Mouse (Mus musculus) embryonic stem cell, embryonic (primary cell): ENCODE results near the gene Donson.

Source experiments
- CTCF ChIA-PET, 4 experiments: fragments of 300-600 bp in 2 of 4; fragments of 350-600 bp in 2 of 4; sonication (Branson Sonifier 250); formaldehyde crosslinking; loops; one replicate each; lab custom pipeline; 2022; ENCODE audit warnings: inconsistent platforms in 2 of 4; lab: Charles Lee
- POLR2A ChIA-PET, 4 experiments: fragments of 300-600 bp in 2 of 4; fragments of 350-600 bp in 2 of 4; sonication (Branson Sonifier 250); formaldehyde crosslinking; loops; one replicate each; lab custom pipeline; 2022; ENCODE audit warnings: antibody characterized with exemption in 4 of 4, inconsistent platforms in 1 of 4; lab: Charles Lee

Gene Donson

DNA sequence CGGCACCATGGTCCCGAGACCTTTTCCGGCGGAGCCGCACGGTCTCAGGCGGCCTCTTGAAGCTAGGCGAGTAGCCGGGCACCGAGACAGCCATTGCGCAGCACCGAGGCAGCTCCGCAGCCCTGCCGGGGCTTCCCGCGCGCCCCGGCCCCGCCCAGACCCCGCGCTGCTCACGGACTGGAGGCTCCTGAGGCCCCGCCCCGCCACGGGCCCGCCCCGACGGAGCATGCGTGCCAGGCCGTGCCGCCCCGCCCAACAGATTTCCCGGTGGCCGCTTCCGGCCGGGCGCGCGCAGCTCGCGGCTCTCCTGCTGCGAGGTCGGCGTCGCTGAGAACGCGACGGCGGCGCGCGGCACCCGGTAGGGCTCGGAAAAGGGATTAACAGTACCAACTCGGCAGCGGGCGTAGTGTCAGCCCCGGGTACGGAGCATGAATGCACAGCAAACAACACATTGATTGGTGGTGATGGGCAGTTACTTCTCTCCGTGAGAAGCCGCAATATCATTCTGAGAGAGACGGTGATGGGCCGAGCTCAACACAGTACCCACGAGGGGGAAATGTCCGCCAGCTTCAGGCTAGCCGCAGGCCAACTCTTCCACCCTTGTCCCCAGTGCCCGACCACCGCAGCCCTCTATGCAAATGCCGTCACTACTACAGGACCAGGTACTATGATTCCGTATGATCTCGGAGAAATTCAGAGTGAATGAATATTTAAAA, at the start of gene Donson:
Donson (minus strand) TSS at position 152 of the 716 bp plus-strand sequence.
- POLR2A ChIA-PET: interaction anchor here (0.6 to 4.8 kb wide), 62 partner anchors 8 to 370 kb away, joined by 3 to 35 read pairs (median 4); partner anchors contain the start of genes Son (in 4 of the 4), Gart (in 3 of the 4), Gm49711 (in 1 of the 4) and Ifnar1 (in 1 of the 4)
- CTCF ChIA-PET: interaction anchor here (0.6 to 2.1 kb wide), 10 partner anchors 9 to 598 kb away, joined by 3 to 11 read pairs (median 4); no protein-coding TSS in a partner anchor

DNA sequence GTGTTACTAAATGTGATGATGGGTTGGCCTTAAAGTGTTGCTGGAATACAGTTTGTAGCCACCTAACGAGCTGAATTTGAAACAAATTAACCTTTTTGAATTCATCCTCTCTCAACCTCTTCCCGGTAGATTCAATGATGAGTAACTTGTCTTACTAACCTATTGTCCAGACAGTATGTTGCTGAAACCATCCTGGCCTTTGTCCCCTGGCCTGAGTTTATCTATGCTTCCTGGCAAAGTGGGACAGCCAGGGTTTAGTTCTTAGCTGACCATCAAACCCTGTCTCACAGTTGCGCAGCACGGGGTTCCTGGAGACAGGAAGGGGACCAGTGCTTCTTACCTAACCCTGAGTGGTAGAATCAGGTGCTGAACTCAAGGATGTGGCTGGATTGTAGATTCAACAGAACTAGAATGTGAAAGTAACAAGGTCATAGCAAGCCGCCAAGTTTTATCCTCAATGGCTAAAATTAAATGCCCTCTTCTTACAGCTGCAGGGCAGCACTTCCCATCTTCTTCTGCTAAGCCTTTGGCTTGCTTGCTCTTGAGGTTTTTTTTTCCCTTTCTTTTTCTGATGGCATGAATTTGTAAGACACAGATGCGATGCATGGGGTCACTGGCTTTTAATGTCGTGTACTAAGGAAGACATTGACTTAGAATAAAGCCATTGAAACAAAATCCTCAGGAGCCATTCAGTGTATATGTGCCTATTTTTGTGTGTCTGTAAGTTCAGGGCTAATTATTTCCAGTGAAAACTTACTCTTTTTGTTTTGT, 47.7 kb upstream of the Donson start:
- CTCF ChIA-PET: no interaction called here

DNA sequence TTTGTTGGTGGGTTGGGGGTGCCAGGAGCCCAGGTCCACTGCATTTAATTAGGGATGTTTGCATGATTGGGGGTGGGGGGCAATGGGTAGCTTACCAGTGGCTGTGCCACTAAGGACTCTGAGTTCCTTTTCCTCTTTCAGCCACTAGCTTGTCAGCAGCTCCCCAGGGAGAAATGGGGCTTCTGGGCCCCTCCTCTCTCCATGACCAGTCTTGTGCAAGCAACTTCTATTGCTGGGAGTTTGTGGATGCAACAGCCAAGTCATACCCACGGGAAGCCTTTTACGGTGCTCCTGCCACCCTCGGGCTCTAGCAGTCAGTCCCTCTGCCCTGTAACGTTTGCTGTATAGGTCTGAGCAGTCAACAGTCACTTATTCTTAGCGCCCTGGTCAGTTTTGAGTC, 46.2 kb upstream of the Donson start:
- ChIA-PET CTCF (no interaction called here), POLR2A (interaction anchor here in 3 of 4 experiments (0.6 to 6.0 kb wide), 9 partner anchors 8 to 84 kb away, joined by 3 to 33 read pairs (median 4); partner anchors contain the start of genes Cryzl1 (in 1 of the 3) and Itsn1 (in 1 of the 3))

More for the DNA sequence above, 47.7 kb upstream of the Donson start:
- POLR2A ChIA-PET: interaction anchor here in 2 of 4 experiments (0.9 to 6.0 kb wide), 9 partner anchors 8 to 24 kb away, joined by 3 to 33 read pairs (median 3); partner anchors contain the start of genes Cryzl1 (in 1 of the 2) and Itsn1 (in 1 of the 2)

DNA sequence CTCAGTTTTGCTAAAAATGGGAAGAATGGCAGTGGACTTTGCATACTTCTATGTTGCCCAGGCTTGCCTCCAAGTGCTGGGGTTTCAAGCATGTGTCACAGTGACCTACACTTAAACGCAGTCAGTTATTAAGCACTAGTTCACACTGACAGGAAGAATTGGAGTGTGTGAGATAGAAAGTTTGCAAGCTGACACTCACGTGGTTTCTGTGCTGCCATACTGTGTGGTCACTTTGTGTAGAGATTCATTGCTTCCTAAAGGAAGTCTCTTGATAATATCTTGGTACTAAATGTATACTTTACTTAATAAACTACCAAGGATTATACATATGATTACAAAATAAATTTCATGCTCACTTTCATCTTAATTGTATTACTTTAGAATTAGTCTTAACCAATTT, 44.2 kb upstream of the Donson start:
- POLR2A ChIA-PET: interaction anchor here in 2 of 4 experiments (1.6 to 2.5 kb wide), 3 partner anchors 9 to 86 kb away, joined by 4 to 7 read pairs (median 5); partner anchors contain the start of genes Gart (in 1 of the 2) and Son (in 1 of the 2)
- CTCF ChIA-PET: no interaction called here

DNA sequence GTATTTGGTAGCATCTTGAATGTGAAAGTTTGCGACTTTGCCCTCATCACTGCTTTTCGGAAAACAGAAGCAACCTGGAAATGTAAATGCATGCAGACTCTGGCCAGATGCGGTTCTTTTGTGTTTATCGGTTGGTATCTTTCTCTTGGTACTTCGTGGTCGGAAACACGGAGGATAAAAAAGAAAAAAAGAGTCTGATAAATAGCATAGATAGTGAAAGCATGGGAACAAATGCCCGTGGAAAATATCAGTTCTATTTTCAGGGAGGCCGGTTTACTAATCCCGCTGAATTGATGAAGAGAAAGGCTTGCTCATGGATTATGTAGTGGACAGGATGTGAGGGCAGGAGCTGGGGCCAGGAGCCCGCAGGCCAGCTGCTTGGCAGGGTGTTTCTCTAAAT, 41.9 kb upstream of the Donson start:
- ChIA-PET POLR2A (interaction anchor here in 3 of 4 experiments (0.6 to 4.4 kb wide), 13 partner anchors 8 to 367 kb away, joined by 3 to 25 read pairs (median 3); partner anchors contain the start of genes Gart (in 1 of the 3) and Son (in 1 of the 3)), CTCF (interaction anchor here in 1 of 4 experiments (0.6 to 1.1 kb wide), 2 partner anchors 155 to 208 kb away, joined by 3 to 5 read pairs; no protein-coding TSS in a partner anchor)

DNA sequence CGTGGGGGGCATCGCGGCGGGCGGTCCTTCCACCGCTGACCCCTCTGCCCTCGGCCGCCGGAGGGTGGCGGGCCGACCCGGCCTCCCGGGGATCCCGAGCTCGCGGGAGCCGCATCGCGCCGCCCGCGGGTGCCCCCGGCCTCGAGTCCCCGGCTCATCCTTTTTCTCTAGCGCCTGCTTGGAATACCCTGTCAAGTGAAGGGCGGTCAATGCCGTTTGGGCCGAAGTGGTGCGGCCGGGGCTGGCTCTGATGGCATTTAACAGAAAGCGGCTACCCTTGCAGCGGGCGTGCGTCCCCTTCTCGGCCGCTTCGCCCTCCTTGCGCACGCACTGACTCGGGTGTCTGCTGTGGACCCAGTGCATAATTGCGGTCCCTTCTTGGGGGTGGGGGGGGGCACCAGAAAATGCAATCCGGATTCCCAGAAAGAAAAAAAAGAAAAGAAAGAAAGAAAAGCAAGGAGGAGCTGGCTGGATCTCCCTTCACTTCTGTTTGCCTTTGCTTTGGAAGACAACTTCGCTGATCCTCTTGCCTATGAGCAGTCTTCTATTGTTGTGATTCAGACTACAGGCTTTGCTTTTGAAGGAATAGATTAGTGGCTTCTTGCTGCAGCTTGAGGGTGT, 41.4 kb upstream of the Donson start:
- POLR2A ChIA-PET: interaction anchor here (0.6 to 5.7 kb wide), 23 partner anchors 7 to 367 kb away, joined by 3 to 33 read pairs (median 3); partner anchors contain the start of genes Son (in 3 of the 4), Gart (in 2 of the 4) and Donson (in 1 of the 4)
- CTCF ChIA-PET: interaction anchor here in 3 of 4 experiments (0.6 to 1.1 kb wide), 4 partner anchors 12 to 209 kb away, joined by 3 to 5 read pairs (median 3); no protein-coding TSS in a partner anchor

DNA sequence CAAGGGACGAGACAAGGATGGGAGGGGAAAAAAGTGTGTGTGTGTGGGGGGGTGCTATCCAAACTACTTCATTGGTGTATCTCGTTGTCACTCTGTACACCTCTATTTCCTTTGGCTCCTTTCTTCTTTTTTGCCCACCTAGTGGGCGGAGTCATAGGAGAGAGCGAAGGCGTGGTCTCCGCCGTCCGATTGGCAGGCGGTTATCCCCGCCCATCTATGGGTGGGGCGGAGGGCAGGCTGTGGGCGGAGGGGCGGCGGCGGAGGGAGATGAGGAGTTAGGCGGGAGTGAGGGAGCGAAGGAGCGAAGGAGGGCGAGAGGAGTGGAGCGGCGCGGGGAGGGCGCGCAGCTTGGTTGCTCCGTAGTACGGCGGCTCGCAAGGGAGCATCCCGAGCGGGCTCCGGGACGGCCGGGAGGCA, 40.5 kb upstream of the Donson start, which contains the start of gene Itsn1:
Itsn1 (plus strand) TSS at position 216 of the 417 bp plus-strand sequence.
- POLR2A ChIA-PET: interaction anchor here in 3 of 4 experiments (0.9 to 5.7 kb wide), 23 partner anchors 8 to 204 kb away, joined by 3 to 33 read pairs (median 5); partner anchors contain the start of genes Son (in 3 of the 3), Gart (in 2 of the 3) and Donson (in 1 of the 3)
- CTCF ChIA-PET: interaction anchor here in 1 of 4 experiments (1.6 kb wide), 1 partner anchor 156 kb away, joined by 4 read pairs; no protein-coding TSS in a partner anchor

DNA sequence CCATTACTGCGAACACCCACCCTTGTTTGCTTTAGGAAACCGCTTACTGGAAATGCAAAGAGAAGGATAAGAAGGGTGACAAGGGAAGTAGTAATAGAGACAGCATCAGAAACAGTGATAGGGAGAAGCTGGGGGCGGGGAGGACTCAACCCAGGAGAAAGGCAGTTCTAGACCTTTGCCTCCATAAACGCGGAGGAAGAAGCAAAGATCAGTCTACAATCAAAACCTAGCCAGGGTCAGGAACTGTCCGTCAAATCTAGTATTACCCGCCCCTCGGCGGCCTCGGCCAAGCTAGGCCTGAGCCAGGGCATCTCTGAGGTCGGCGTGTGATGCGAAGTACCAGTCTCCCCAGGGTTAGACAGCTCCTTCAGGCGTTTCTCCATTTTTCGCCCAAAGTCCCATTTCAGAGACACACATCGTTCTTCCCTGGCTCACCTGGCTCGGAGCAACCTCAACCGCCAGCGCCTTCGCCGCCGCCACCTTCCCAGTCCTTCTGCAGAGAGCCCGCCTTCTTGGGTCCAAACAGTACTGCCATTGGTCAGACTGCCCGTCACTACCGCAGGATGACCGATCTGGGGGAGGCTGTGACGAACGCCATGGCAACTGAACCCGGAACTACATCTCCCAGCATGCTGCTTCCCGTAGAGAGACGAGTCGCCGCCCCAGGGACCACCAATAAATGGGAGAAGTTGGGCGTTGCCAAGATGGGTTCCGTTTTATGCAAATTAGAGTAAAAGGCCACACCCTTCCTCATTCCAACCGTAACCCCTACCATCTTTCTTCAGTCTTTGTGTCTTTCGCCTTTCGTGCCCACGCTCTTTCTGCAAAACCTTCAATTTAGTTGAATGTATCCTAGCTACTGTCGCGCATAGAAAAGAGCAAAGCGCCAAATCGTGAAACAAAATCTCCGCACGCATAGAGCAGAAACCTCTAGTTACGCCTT, 39.8 kb upstream of the Donson start, which contains the start of gene Cryzl1:
Cryzl1 (minus strand) TSS at position 853 of the 943 bp plus-strand sequence.
- CTCF ChIA-PET: interaction anchor here in 1 of 4 experiments (0.6 to 1.6 kb wide), 3 partner anchors 8 to 366 kb away, joined by 3 to 4 read pairs (median 3); no protein-coding TSS in a partner anchor

DNA sequence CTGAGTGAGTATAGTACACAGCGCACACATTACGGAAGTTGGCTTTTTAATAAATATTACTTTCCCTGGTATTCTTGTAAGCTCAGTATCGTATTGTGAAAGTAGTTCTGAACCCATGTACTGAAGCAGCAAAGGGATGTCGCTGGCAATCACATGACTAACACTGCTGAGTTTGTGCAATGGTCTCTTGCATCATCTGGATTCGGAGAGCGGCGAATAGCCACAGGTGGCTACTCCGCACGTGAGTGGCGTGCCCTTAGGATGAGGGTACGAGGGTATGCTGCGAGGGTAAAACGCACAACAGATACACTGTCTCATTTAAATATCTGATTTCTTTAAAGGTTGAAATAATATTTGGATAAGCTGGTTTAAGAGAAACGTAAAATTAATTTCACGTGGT, 38.9 kb upstream of the Donson start:
- ChIA-PET POLR2A (interaction anchor here in 2 of 4 experiments (0.6 to 5.7 kb wide), 45 partner anchors 8 to 1740 kb away, joined by 3 to 33 read pairs (median 4); partner anchors contain the start of genes Gart (in 2 of the 2), Son (in 2 of the 2), Donson (in 1 of the 2) and Ifnar1 (in 1 of the 2)), CTCF (no interaction called here)

More for the DNA sequence above, 39.8 kb upstream of the Donson start, which contains the start of gene Cryzl1:
- POLR2A ChIA-PET: interaction anchor here in 3 of 4 experiments (0.5 to 5.7 kb wide), 42 partner anchors 7 to 1741 kb away, joined by 3 to 33 read pairs (median 4); partner anchors contain the start of genes Gart (in 2 of the 3), Son (in 2 of the 3) and Ifnar1 (in 1 of the 3)

DNA sequence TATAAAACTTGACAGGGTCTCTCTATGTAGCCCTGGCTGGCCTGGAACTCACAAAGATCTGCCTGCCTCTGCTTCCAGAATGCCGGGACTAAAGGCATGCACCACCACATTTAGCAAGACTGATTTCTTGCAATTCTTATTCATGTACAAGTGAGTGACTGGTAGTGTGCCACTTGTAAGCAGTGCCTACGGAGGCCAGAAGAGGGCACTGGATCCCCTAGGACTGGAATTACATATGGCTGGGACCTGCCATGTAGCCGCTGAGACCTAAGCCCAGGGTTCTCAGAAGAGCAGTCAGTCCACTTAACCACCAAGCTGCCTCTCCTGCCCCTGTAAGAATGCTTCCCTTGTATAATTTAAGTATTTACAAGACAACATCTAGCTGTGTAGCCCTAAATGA, 35.7 kb upstream of the Donson start:
- CTCF ChIA-PET: interaction anchor here in 3 of 4 experiments (0.6 to 2.1 kb wide), 7 partner anchors 30 to 211 kb away, joined by 3 to 8 read pairs (median 3); no protein-coding TSS in a partner anchor
- POLR2A ChIA-PET: interaction anchor here in 3 of 4 experiments (0.6 to 5.7 kb wide), 14 partner anchors 10 to 210 kb away, joined by 3 to 33 read pairs (median 4); partner anchors contain the start of genes Gart (in 1 of the 3) and Son (in 1 of the 3)

DNA sequence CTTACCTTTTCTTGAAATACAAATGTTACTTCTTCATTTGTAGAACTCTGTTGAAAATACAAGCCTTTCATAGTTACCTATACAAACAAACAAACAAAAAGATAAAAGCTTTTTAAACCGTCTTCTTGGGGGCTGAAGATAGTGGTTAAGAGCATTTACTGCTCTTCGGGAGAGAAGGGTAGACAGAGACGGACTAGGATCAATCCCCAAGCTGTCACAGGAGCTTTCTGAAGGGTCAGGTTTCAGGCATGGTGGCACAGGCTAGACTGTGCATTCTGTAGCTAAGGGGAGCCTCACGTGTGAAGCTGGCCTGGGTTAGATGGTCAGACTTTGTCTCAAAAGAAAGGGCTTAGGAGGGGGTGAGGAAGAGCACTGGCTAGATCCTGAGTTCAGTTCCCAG, 28.8 kb upstream of the Donson start:
- ChIA-PET POLR2A (interaction anchor here in 3 of 4 experiments (0.6 to 3.7 kb wide), 13 partner anchors 10 to 72 kb away, joined by 3 to 28 read pairs (median 4); partner anchors contain the start of genes Cryzl1 (in 2 of the 3), Gart (in 2 of the 3), Son (in 2 of the 3) and Donson (in 1 of the 3)), CTCF (interaction anchor here in 1 of 4 experiments (1.1 to 2.2 kb wide), 2 partner anchors 29 to 168 kb away, joined by 3 to 8 read pairs; partner anchors contain the start of gene Donson)

DNA sequence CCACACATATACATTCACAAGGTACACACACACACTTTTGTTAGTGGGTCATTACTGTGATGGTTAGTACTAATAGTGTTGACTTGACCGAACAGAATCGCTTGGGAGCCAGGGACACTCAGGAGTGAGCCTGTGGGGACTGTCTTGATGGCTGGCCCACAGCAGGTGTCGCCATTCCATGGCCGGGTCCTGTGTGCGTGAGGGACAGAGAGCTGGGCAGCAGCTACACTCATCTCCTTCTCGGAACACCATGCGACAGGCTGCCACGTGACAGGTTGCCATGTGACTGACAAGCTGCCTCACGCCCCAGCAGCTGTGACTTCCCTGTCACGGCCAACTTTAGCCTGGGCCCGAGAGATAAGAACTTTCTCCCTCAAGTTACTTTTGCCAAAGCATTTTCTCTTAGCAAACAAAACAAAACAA, 28.4 kb upstream of the Donson start:
- ChIA-PET CTCF (interaction anchor here in 2 of 4 experiments (0.6 to 2.2 kb wide), 3 partner anchors 18 to 168 kb away, joined by 3 to 8 read pairs (median 4); partner anchors contain the start of gene Donson (in 1 of the 2)), POLR2A (interaction anchor here in 3 of 4 experiments (0.6 to 3.7 kb wide), 13 partner anchors 11 to 72 kb away, joined by 3 to 28 read pairs (median 4); partner anchors contain the start of genes Cryzl1 (in 2 of the 3), Gart (in 2 of the 3), Son (in 2 of the 3) and Donson (in 1 of the 3))

DNA sequence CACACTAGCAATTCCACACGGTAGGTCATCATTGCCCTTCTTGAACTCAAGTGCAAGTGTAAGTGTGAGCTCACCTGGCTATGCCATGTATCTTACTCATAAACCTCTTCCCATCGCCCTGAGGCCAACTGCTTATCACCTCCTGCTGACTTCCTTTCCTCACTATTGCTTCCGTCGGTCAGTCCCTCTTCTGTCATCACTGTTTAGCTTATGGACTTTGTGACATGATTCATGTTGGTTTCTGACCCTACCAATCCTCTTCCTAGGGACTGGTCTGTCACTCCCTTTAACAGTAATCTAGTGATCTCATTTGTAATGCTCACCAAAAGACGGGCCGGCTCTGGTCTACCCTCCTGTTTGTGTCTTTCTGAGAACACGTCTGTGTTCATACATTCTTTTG, 21.7 kb upstream of the Donson start:
- POLR2A ChIA-PET: interaction anchor here in 1 of 4 experiments (0.8 to 2.2 kb wide), 3 partner anchors 9 to 21 kb away, joined by 4 to 7 read pairs (median 4); partner anchors contain the start of gene Donson
- CTCF ChIA-PET: interaction anchor here in 1 of 4 experiments (0.7 kb wide), 1 partner anchor 16 kb away, joined by 3 read pairs; no protein-coding TSS in a partner anchor

DNA sequence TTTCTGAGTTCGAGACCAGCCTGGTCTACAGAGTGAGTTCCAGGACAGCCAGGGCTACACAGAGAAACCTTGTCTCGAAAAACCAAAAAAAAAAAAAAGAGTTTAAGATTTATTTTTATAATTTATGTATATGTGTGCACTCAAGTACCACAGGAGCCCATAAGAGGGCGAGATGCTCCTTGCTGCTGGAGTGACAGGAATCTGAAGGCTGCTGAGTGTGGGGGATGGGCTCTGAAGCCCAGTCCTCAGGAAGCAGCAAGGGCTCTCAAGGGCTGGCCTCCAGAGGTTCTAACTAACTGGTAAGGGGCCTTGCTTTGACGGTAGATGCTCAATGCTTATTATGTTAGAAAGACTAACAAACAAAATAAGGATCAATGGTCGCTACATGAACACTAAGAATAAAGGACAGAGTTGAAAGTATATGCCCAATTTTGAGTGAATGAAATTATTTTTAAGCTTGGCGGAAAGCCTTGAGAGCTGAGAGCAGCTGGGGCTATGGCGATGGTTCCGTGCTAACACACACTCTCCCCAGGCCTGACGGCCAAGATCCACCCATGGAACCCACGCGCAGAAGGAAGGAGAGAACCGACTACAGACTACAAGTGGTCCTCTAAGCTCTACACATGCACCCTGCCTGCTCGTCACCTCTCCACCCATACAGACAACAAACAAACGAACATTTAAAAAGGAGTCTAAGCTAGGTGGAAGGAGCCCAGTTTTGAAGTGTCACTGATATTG, 16.2 kb upstream of the Donson start:
- POLR2A ChIA-PET: interaction anchor here in 3 of 4 experiments (0.6 to 2.6 kb wide), 16 partner anchors 9 to 240 kb away, joined by 3 to 9 read pairs (median 3); partner anchors contain the start of genes Donson (in 2 of the 3) and Cryzl1 (in 1 of the 3)
- CTCF ChIA-PET: interaction anchor here (0.6 to 2.0 kb wide), 4 partner anchors 10 to 665 kb away, joined by 3 to 9 read pairs (median 6); no protein-coding TSS in a partner anchor
